28 mouse cellular contexts compared by ENCODE assay signal in genomic region chr13:38971047-38971446, GRCm38 (mm10).
"Had no signal": no experiment of that assay in that cellular context is flagged by ENCODE, and none has a peak within 500 bp of the region (broad histone marks: within the 10 kb centered on the region; RNA-seq: fewer than 3 reads in every experiment).

No protein-coding gene starts in this region.

- H3K4me3 ChIP-seq: embryonic facial prominence, embryonic 10.5 days; embryonic facial prominence, embryonic 12.5 days; embryonic facial prominence, embryonic 13.5 days; embryonic facial prominence, embryonic 15.5 days; erythroblast, embryonic 14.5 days; forebrain, embryonic 10.5 days; forebrain, embryonic 12.5 days; forebrain, embryonic 13.5 days; forebrain, embryonic 15.5 days; gastrocnemius, adult 2 months; heart, adult 2 months had no signal

- H3K4me2 ChIP-seq: embryonic facial prominence, embryonic 12.5 days; embryonic facial prominence, embryonic 13.5 days; embryonic facial prominence, embryonic 15.5 days; forebrain, embryonic 12.5 days; forebrain, embryonic 13.5 days; forebrain, embryonic 15.5 days had no signal

- ATAC-seq: forebrain, embryonic 13.5 days; forebrain, embryonic 14.5 days; forebrain, embryonic 15.5 days; forebrain, embryonic 16.5 days; forebrain, postnatal 0 days had no signal

- H3K27ac ChIP-seq: embryonic facial prominence, embryonic 10.5 days; embryonic facial prominence, embryonic 12.5 days; embryonic facial prominence, embryonic 13.5 days; embryonic facial prominence, embryonic 15.5 days; forebrain, embryonic 10.5 days; forebrain, embryonic 12.5 days; forebrain, embryonic 13.5 days; forebrain, embryonic 15.5 days; gastrocnemius, adult 2 months; heart, adult 2 months had no signal

- H3K9ac ChIP-seq: embryonic facial prominence, embryonic 12.5 days; embryonic facial prominence, embryonic 13.5 days; embryonic facial prominence, embryonic 15.5 days; forebrain, embryonic 12.5 days; forebrain, embryonic 13.5 days; forebrain, embryonic 15.5 days; forebrain, postnatal 0 days had no signal

- H3K36me3 ChIP-seq: embryonic facial prominence, embryonic 10.5 days; embryonic facial prominence, embryonic 12.5 days; embryonic facial prominence, embryonic 13.5 days; embryonic facial prominence, embryonic 15.5 days; forebrain, embryonic 10.5 days; forebrain, embryonic 12.5 days; forebrain, embryonic 15.5 days had no signal

- H3K9me3 ChIP-seq: embryonic facial prominence, embryonic 12.5 days; embryonic facial prominence, embryonic 15.5 days; forebrain, embryonic 10.5 days; forebrain, embryonic 12.5 days; forebrain, embryonic 13.5 days; forebrain, embryonic 15.5 days had no signal

- DNase-seq: cerebellum, adult 2 months; cerebellum, adult 8-10 months; cerebellum, adult 9-10 months; cerebellum, adult 9-11 months; cerebellum, postnatal 10 days; cerebellum, postnatal 14 days; cerebellum, postnatal 25 days; cerebellum, postnatal 36 days; embryo, embryonic 11 days; forebrain, postnatal 0 days; gastrocnemius, adult 2 months; gastrocnemius, postnatal 10 days; gastrocnemius, postnatal 14 days; gastrocnemius, postnatal 25 days; gastrocnemius, postnatal 36 days; heart, adult 18-20 months; heart, adult 2 months had no signal

- H3K27me3 ChIP-seq: embryonic facial prominence, embryonic 12.5 days; embryonic facial prominence, embryonic 13.5 days; embryonic facial prominence, embryonic 15.5 days; forebrain, embryonic 12.5 days; forebrain, embryonic 13.5 days; forebrain, embryonic 15.5 days had no signal

- H3K4me1 ChIP-seq: embryonic facial prominence, embryonic 12.5 days; embryonic facial prominence, embryonic 13.5 days; embryonic facial prominence, embryonic 15.5 days; forebrain, embryonic 12.5 days; forebrain, embryonic 13.5 days; forebrain, embryonic 15.5 days had no signal
